Mouse (Mus musculus): ENCODE measurements around the gene Ctnnd1.

Ctnnd1 gene

GRCm38 (mm10) chr2:84607842-84608241, 42.7 kb downstream of the Ctnnd1 start:
- no peak for DNase-seq (ENCODE audit: low read depth, low spot score)

- no peak for DNase-seq (ENCODE audit: low read depth, low spot score)
These were observed 49.6 kb downstream of the Ctnnd1 start for GRCm38 (mm10) chr2:84600977-84601376.

GRCm38 (mm10) chr2:84599270-84599888, 51.2 kb downstream of the Ctnnd1 start:
- no peak for DNase-seq (ENCODE audit: low read depth, low spot score)

- DNase-seq (ENCODE audit: low read depth, low spot score) = no peak
These were observed 53.4 kb downstream of the Ctnnd1 start for GRCm38 (mm10) chr2:84597123-84597522.

- no peak for DNase-seq (ENCODE audit: low read depth, low spot score)
These were observed 57.8 kb downstream of the Ctnnd1 start for GRCm38 (mm10) chr2:84592801-84593200.

- DNase-seq (ENCODE audit: low read depth, low spot score) = no peak
These were observed 64.9 kb downstream of the Ctnnd1 start for GRCm38 (mm10) chr2:84585700-84586099.

GRCm38 (mm10) chr2:84582286-84582685, 68.3 kb downstream of the Ctnnd1 start:
- no peak for DNase-seq (ENCODE audit: low read depth, low spot score)

- DNase-seq (ENCODE audit: low read depth, low spot score) = no peak
These were observed 69.4 kb downstream of the Ctnnd1 start for GRCm38 (mm10) chr2:84581208-84581607.

- DNase-seq (ENCODE audit: low read depth, low spot score) = no peak
These were observed 71.3 kb downstream of the Ctnnd1 start for GRCm38 (mm10) chr2:84579311-84579710.

GRCm38 (mm10) chr2:84574130-84574529, 76.4 kb downstream of the Ctnnd1 start:
- no peak for DNase-seq (ENCODE audit: low read depth, low spot score)

- no peak for DNase-seq (ENCODE audit: low read depth, low spot score)
These were observed 93.6 kb downstream of the Ctnnd1 start for GRCm38 (mm10) chr2:84556888-84557514.

GRCm38 (mm10) chr2:84551390-84552100, 99.0 kb downstream of the Ctnnd1 start:
- no peak for DNase-seq (ENCODE audit: low read depth, low spot score)

Data from brain, embryonic 18.5 days (tissue).